Mouse (Mus musculus) lung, adult 2 months (tissue): ENCODE results near the gene Immp1l.

Source experiments
- CTCF ChIP-seq: fragments of 200-500 bp; IDR thresholded peaks from 2 replicates; pipeline ENCODE4 v1.5.1; 2011; ENCODE audit warnings: mild to moderate bottlenecking, low read length, control low read depth; ENCODE audit not compliant: insufficient read depth
- POLR2A ChIP-seq: fragments of 200-500 bp; IDR thresholded peaks from 2 replicates; pipeline ENCODE4 v1.6.1; 2011; ENCODE audit warnings: low read depth, mild to moderate bottlenecking, control low read depth, low read length, borderline replicate concordance; ENCODE audit errors: extremely low read depth

DNA sequence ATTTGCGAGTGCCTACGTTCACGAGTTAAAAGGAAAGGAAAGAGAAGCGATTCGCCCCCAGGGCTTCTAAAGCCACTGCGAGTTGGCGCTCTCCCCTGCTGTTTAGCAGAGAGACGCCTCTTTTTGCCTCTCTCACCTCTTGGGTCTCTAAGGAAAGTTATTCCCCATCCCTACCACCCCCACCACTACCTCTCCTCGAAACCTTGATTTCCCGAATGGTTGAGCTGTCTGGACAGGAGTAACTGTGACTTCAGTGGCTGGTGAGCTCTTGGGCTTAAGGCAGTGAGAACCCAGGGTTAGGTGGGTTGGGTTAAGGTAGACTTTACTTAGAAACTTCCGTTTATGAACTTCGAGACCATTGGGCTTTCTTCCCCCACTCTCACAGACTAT is 314 bp downstream of the Immp1l start:
- no peak for TF ChIP-seq POLR2A
- TF ChIP-seq CTCF = no peak
